Mouse (Mus musculus) T-helper 17 cell (primary cell): Measurements from ENCODE around the gene Rpl22.

Experiments
- in situ Hi-C, 2 experiments: fragments of 300-600 bp; cut with MboI, MseI; formaldehyde crosslinking; loops; 1 replicate in 1 of 2; 2 replicates in 1 of 2; pipeline ENCODE4 v1.15.1; 2025; ENCODE audit warnings: high pct_unique_total_duplicates in 2 of 2

Gene Rpl22

GRCm38 (mm10) chr4:152365228-152365627, 39.7 kb downstream of the Rpl22 start:
- in situ Hi-C loops = no loop called here

- in situ Hi-C loops = no loop called here
Observed at GRCm38 (mm10) chr4:152382528-152383252, 57.1 kb downstream of the Rpl22 start.
